Mouse (Mus musculus) forebrain, embryonic 16.5 days (tissue): ENCODE data around the gene Alox5ap. TPM values are rescaled to one million over a fixed set of nuclear protein-coding genes. Genes with fewer than 3 reads are reported as not detected.

Source experiments
- ATAC-seq: fragments of 200-750 bp; cut with Nextera tagmentation; 2 replicates; pipeline ENCODE4 v1.8.0; 2017; ENCODE audit warnings: mild to moderate bottlenecking, moderate library complexity
- H3K27ac ChIP-seq: fragments of 300-500 bp; sonication (generic); 2 replicates; pipeline ENCODE4 v1.5.1; 2014; ENCODE audit warnings: low read length, control low read depth
- H3K27me3 ChIP-seq: fragments of 300-500 bp; sonication (generic); replicated peaks from 2 replicates; pipeline ENCODE4 v1.6.1; 2014; ENCODE audit warnings: low read length; ENCODE audit not compliant: control insufficient read depth, insufficient read depth
- H3K36me3 ChIP-seq: fragments of 300-500 bp; sonication (generic); 2 replicates; pipeline ENCODE4 v1.6.1; 2014; ENCODE audit not compliant: control insufficient read depth, insufficient read depth
- H3K4me1 ChIP-seq: fragments of 300-500 bp; sonication (generic); replicated peaks from 2 replicates; pipeline ENCODE4 v1.6.1; 2014; ENCODE audit warnings: low read length; ENCODE audit not compliant: control insufficient read depth, insufficient read depth
- H3K4me2 ChIP-seq: fragments of 300-500 bp; sonication (generic); 2 replicates; pipeline ENCODE4 v1.6.1; 2014; ENCODE audit warnings: mild to moderate bottlenecking, low read length, control low read depth
- H3K4me3 ChIP-seq: fragments of 300-500 bp; sonication (generic); replicated peaks from 2 replicates; pipeline ENCODE4 v1.5.1; 2014; ENCODE audit warnings: mild to moderate bottlenecking, low read length, control low read depth
- H3K9ac ChIP-seq: fragments of 300-500 bp; sonication (generic); replicated peaks from 2 replicates; pipeline ENCODE4 v1.6.1; 2014; ENCODE audit warnings: low read depth, low read length, control low read depth
- H3K9me3 ChIP-seq: fragments of 300-500 bp; sonication (generic); 2 replicates; pipeline ENCODE4 v1.6.1; 2016; ENCODE audit warnings: low read length; ENCODE audit not compliant: control insufficient read depth
- WGBS: fragments of 180-500 bp; shearing (Covaris S2); extraction: QIAGEN DNeasy Blood & Tissue Kit; methylation state at CpG from one replicate; pipeline ENCODE4 v1.1.7; 2014; 5-methylcytosine and 5-hydroxymethylcytosine counted together
- polyA plus RNA-seq: library from polyadenylated mRNA; unstranded; fragments of >200 nt; fragmentation: Nextera tagmentation; extraction: Ambion mirVana; gene quantifications from 2 replicates; pipeline ENCODE4 v1.2.1, GENCODE M21; 2015

Gene Alox5ap
- polyA plus RNA-seq, 1 experiment from 2014 or later, result 11.6 TPM

- Histone ChIP-seq H3K4me3 (no peak overlapping the region), H3K9ac (no peak overlapping the region), H3K4me2 (no peak overlapping the region), H3K27ac (no peak overlapping the region), H3K9me3 (no peaks in the 10 kb centered on the region), H3K4me1 (0 out of 2 replicates have a peak, but pooled peaks cover 3% of the 10 kb centered on the region), H3K27me3 (no peaks in the 10 kb centered on the region), H3K36me3 (no peaks in the 10 kb centered on the region)
- ATAC-seq, result no peak
- WGBS, result 89% methylated on average over 5 of the region's 5 CpGs
These were observed 26.7 kb downstream of the Alox5ap start for GRCm38 (mm10) chr5:149291266-149291665.

DNA sequence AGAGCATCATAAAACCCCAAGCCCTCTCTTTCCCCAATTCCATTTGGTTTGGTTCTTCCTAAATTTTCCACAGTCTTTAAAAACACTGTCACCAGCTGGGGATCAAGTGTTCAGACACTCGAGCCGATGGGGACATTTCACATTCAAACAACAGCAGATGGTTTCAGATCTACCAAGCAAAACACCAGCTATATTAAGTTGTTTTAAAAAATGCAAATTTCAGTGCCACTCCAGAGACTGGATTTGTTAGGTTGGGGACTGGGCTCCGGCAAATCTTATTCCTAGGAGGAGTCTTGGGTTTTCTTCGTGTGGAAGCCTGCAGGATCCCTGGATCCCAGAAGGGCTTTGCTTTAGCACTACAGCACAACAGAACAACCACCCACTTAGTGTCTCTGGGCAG lies 28.5 kb downstream of the Alox5ap start:
- ATAC-seq, result peak; percentile 65
- peak overlapping the region; percentile 24 for H3K27ac ChIP-seq
- 42% methylated on average over 4 of the region's 4 CpGs for WGBS
- H3K4me2 ChIP-seq, result no peak overlapping the region
- no peak overlapping the region for H3K9ac ChIP-seq
- no peaks in the 10 kb centered on the region for H3K36me3 ChIP-seq
- H3K27me3 ChIP-seq, result no peaks in the 10 kb centered on the region
- no peaks in the 10 kb centered on the region for H3K4me1 ChIP-seq
- H3K9me3 ChIP-seq, result no peaks in the 10 kb centered on the region
- H3K4me3 ChIP-seq, result no peak overlapping the region

GRCm38 (mm10) chr5:149296808-149297207 lies 32.2 kb downstream of the Alox5ap start:
- no peaks in the 10 kb centered on the region for H3K36me3 ChIP-seq
- no peak overlapping the region for H3K27ac ChIP-seq
- no peak overlapping the region for H3K9ac ChIP-seq
- H3K4me3 ChIP-seq, result no peak overlapping the region
- H3K9me3 ChIP-seq, result no peaks in the 10 kb centered on the region
- ATAC-seq, result no peak
- H3K4me2 ChIP-seq, result no peak overlapping the region
- H3K4me1 ChIP-seq, result no peaks in the 10 kb centered on the region
- 96% methylated on average over 6 of the region's 6 CpGs for WGBS
- no peaks in the 10 kb centered on the region for H3K27me3 ChIP-seq

- Histone ChIP-seq H3K4me1 (no peaks in the 10 kb centered on the region), H3K4me3 (no peak overlapping the region), H3K4me2 (no peak overlapping the region), H3K36me3 (no peaks in the 10 kb centered on the region), H3K9me3 (no peaks in the 10 kb centered on the region), H3K27me3 (no peaks in the 10 kb centered on the region), H3K27ac (no peak overlapping the region), H3K9ac (no peak overlapping the region)
- ATAC-seq, result no peak
- WGBS, result 62% methylated on average over 2 of the region's 2 CpGs
These were observed 32.9 kb downstream of the Alox5ap start for GRCm38 (mm10) chr5:149297464-149297863.

DNA sequence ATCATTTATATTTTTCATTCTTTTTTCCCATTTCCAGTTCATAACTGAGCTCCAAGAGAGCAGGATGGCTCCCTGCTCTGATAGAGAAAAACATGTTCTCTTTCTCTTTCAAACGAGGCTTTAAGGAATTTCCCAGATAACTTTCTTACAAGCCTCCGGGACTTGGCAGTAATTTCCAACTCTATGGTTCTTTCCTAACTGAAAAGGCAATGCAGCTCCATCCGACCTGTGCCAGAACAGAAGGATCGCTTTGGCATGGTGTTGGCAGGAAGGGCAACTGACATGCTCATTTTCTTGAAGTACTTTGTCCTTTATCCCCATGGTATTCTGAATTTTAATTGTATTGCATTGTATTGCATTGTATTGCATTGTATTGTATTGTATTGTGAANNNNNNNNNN lies 33.7 kb downstream of the Alox5ap start:
- no peak overlapping the region for H3K9ac ChIP-seq
- no peaks in the 10 kb centered on the region for H3K27me3 ChIP-seq
- WGBS, result 54% methylated on average over 4 of the region's 4 CpGs
- H3K27ac ChIP-seq, result no peak overlapping the region
- ATAC-seq, result no peak
- no peak overlapping the region for H3K4me3 ChIP-seq
- no peak overlapping the region for H3K4me2 ChIP-seq
- H3K36me3 ChIP-seq, result no peaks in the 10 kb centered on the region
- no peaks in the 10 kb centered on the region for H3K4me1 ChIP-seq
- H3K9me3 ChIP-seq, result no peaks in the 10 kb centered on the region

DNA sequence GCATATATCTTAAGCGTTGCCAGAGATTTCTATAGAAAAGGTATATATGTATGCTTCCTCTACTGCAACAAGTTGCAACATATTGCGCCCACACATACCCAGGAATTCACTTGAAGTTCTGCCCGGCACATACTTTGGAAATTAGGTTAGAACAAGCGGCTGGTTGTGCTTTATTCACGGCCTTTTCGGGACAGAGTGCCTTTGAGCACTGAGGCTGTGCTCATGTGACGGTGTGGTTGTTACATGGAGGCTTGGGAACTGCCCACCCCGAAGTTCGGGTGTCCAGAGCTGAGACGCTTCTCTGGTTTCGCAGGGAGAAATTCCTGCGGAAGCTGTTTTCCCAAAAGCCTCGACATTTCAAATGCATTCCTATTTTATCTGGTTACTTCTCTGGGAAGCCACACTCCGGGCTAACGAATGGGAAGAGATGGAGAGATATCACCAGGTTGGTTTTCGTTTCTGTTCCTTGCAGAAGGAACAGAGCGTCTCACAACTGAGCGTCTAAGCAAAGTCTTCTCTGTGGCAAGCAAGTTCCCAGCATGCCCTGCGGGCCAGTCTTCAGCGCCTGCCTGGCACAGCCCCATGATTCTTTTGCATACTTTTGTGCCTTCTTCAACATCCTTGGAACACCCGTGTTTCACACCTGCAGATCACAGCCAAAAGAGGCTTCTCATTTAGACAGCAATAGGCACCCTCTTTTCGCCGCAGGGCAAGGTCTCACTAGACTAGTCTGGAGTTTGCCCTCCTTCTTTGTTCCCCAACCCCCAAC lies 48.5 kb downstream of the Alox5ap start:
- no peak for ATAC-seq
- no peak overlapping the region for H3K27ac ChIP-seq
- 63% methylated on average over 23 of the region's 23 CpGs for WGBS

DNA sequence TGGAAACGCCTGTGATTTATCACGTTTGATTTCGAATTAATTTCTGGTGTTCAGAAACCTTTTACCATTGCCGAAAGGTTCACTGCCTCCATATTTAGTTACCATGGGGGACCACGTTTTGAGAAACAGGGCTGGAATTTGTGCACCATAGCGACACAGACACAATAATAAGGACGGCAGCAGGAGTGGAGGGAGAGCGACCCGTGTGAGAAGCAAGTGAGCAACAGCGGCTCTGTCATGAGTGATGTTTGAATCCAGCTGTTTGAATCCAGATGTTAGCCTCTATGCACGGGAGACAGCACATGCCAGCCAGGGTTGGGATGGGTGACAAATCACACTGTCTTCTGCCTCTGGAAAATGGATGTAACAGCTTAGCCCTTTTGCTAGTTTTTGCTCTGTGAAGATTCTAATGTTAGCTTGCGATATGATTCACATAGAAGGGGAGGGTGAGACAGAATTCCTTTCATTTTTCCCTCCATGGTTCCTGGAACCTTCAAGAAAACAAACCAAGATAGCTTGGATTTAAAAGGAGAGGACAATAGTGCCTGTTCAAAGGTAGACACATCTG lies 50.0 kb downstream of the Alox5ap start:
- Histone ChIP-seq H3K9me3 (0 out of 2 replicates have a peak, but pooled peaks cover 3% of the 10 kb centered on the region), H3K4me1 (peaks cover 13% of the 10 kb centered on the region), H3K27ac (no peak overlapping the region), H3K9ac (no peak overlapping the region), H3K36me3 (no peaks in the 10 kb centered on the region), H3K4me2 (no peak overlapping the region), H3K4me3 (no peak overlapping the region), H3K27me3 (0 out of 2 replicates have a peak, but pooled peaks cover 2% of the 10 kb centered on the region)
- 85% methylated on average over 12 of the region's 12 CpGs for WGBS
- no peak for ATAC-seq

More for the DNA sequence above, 48.5 kb downstream of the Alox5ap start:
- H3K4me1 ChIP-seq, result peaks cover 13% of the 10 kb centered on the region
- H3K4me2 ChIP-seq, result no peak overlapping the region
- no peak overlapping the region for H3K4me3 ChIP-seq
- H3K9ac ChIP-seq, result no peak overlapping the region
- H3K36me3 ChIP-seq, result no peaks in the 10 kb centered on the region
- no peaks in the 10 kb centered on the region for H3K27me3 ChIP-seq
- H3K9me3 ChIP-seq, result 0 out of 2 replicates have a peak, but pooled peaks cover 3% of the 10 kb centered on the region

DNA sequence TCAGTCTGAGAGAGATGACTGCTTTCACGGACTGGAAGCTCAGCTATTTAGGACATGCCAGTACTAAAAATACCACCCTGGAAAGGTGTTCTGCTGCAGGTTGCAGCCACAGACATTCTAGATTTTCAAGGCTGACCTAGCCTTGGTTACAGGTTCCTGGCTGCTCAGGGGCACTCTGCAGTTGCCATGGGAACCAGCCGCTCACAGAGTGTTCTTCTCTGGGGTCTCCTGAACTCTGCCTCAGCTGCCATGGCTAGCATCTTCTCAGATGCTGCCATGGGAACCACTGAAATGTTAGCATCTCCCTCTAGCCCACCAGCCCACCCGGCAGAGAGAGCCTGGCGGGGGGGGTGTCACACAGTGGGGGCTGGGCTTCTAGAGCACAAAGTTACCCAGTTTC lies 52.4 kb downstream of the Alox5ap start:
- 14% methylated on average over 4 of the region's 4 CpGs for WGBS
- Histone ChIP-seq H3K4me1 (peaks cover 33% of the 10 kb centered on the region), H3K27ac (peak overlapping the region; percentile 45; the same call in 1 of the 2 replicates), H3K9ac (no peak overlapping the region), H3K4me3 (no peak overlapping the region), H3K36me3 (no peaks in the 10 kb centered on the region), H3K27me3 (0 out of 2 replicates have a peak, but pooled peaks cover 2% of the 10 kb centered on the region), H3K4me2 (no peak overlapping the region), H3K9me3 (0 out of 2 replicates have a peak, but pooled peaks cover 3% of the 10 kb centered on the region)
- peak; percentile 47; the same call in 1 of the 2 replicates for ATAC-seq

DNA sequence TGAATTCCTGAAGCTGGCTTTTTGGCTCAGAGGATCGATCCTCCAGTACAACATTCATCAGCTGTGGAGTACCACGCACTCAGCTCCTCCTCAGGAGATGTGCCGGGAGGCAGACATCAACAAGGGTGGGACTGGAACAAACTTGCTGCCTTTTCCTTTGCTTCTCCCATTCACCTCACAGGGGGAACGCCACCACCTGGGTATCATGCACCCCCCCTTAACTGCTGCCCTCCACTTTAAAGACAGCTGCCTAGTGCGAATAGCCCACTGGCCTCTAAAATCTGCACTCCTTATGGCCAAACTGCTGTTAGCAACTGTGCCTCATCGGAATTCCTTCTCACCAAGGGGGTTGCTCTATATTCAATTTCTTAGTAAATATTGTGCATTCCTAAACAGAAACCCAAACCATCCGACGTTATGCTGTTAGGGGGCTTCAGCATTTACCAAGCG lies 55.3 kb downstream of the Alox5ap start:
- Histone ChIP-seq H3K9ac (no peak overlapping the region), H3K27ac (peak overlapping the region; percentile 94), H3K4me2 (no peak overlapping the region), H3K36me3 (no peaks in the 10 kb centered on the region), H3K27me3 (0 out of 2 replicates have a peak, but pooled peaks cover 2% of the 10 kb centered on the region), H3K9me3 (0 out of 2 replicates have a peak, but pooled peaks cover 3% of the 10 kb centered on the region), H3K4me1 (peaks cover 40% of the 10 kb centered on the region), H3K4me3 (no peak overlapping the region)
- no peak for ATAC-seq
- 34% methylated on average over 9 of the region's 9 CpGs for WGBS
